Mouse (Mus musculus): ENCODE measurements around the gene Cd81. TPM values are rescaled to one million over a fixed set of nuclear protein-coding genes. Genes with fewer than 3 reads are reported as not detected.
A peak's percentile ranks its signal among the peaks of the same experiment; 100 is the strongest.

Cd81 gene
- total and polyA plus RNA-seq, 3 experiments, result 105 to 133 TPM; not detected in 1

DNA sequence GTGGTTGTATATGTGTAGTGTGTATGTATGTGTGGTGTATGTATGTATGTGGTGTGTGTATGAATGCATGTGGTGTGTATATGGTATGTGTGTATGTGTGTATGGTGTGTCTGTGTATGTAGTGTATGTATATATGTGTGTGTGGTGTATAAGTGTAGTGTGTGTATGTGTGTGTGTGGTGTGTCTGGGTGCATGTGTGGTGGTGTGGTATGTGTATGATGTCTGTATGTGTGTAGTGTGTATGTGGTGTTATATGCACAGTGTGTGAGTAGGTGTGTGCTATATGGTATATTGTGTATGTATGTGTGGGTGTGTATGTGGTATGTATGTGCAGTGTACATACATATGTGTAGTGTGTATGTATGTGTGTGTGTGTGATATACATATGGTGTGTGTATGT, 32.5 kb upstream of the Cd81 start:
- Histone ChIP-seq H3K79me2 (ENCODE audit: control insufficient read depth, insufficient read depth, low read length, poor library complexity) (no peaks in the 10 kb centered on the region), H3K27me3 (ENCODE audit: control insufficient read depth in 1 of 2, insufficient read depth in 2 of 2, low read length in 2 of 2) (no peaks in the 10 kb centered on the region), H3K4me3 (ENCODE audit: control insufficient read depth in 1 of 2, insufficient read depth in 1 of 2, low read depth in 2 of 2, low read length in 2 of 2) (no peak overlapping the region), H3K9me3 (replicated peaks; ENCODE audit: insufficient read depth, low read length) (no peaks in the 10 kb centered on the region), H3K9ac (ENCODE audit: control insufficient read depth, low read depth, low read length, poor library complexity, severe bottlenecking) (no peak overlapping the region), H3K27ac (ENCODE audit: control insufficient read depth, low read depth, low read length) (no peak overlapping the region), H3K36me3 (ENCODE audit: control insufficient read depth in 1 of 2, insufficient read depth in 2 of 2, low read length in 2 of 2) (peaks cover 4 to 58% of the 10 kb centered on the region in 2 experiments; a peak in 3 of 4 replicates), H3K4me1 (ENCODE audit: control insufficient read depth in 1 of 2, insufficient read depth in 2 of 2, low read length in 2 of 2) (peaks cover 32 to 60% of the 10 kb centered on the region in 2 experiments)
- TF ChIP-seq POLR2AphosphoS5 (IDR thresholded peaks at IDR 0.05; ENCODE audit: borderline replicate concordance, low read depth, low read length) (peak; percentile 98; the same call in 1 of the 2 replicates), CTCF (IDR thresholded peaks at IDR 0.05 in 2 of 3, conservative IDR thresholded peaks at IDR 0.05 in 1 of 3; ENCODE audit: control insufficient read depth in 1 of 3, insufficient read depth in 1 of 3, low read depth in 2 of 3, low read length in 3 of 3, poor library complexity in 1 of 3, severe bottlenecking in 1 of 3) (peak in 1 of 3 experiments; percentile 8; a peak in 1 of 6 replicates), ZMIZ1 (IDR thresholded peaks at IDR 0.05; ENCODE audit: low read depth, low read length) (peak; percentile 50; the same call in 1 of the 2 replicates), MAFK (IDR thresholded peaks at IDR 0.05; ENCODE audit: borderline replicate concordance, low read depth, low read length) (no peak), POLR2AphosphoS2 (IDR thresholded peaks at IDR 0.05; ENCODE audit: low read length) (peak; percentile 69), RAD21 (IDR thresholded peaks at IDR 0.05; ENCODE audit: low read depth, low read length) (no peak), POLR2A (IDR thresholded peaks at IDR 0.05; ENCODE audit: control insufficient read depth in 1 of 2, insufficient read depth in 1 of 2, low read depth in 1 of 2, low read length in 2 of 2, poor library complexity in 1 of 2) (peak in 1 of 2 experiments; percentile 26; a peak in 1 of 4 replicates)
- peak; percentile 18 for DNase-seq (ENCODE audit: low read depth, low spot score)

DNA sequence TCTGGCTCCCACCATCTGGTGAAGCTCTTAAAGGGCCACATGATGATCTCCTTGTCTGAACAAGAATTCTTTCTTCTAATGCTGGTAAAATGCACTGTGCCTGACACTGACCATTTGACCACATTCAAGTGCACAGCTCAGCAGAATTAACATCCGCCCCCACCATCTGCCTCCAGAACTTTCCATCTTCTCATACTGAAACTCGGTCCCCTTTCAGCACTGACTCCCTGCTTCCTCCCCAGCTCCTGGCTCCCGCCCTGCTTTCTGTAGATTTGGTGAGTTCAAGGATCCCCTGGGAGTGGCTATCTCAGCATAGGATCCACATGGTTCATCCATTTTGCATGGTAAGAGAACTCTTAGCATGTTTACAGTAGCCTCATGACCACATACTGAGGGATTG, 31.8 kb upstream of the Cd81 start:
- Histone ChIP-seq H3K9me3 (replicated peaks; ENCODE audit: insufficient read depth, low read length) (no peaks in the 10 kb centered on the region), H3K4me3 (ENCODE audit: control insufficient read depth in 1 of 2, insufficient read depth in 1 of 2, low read depth in 2 of 2, low read length in 2 of 2) (no peak overlapping the region), H3K79me2 (ENCODE audit: control insufficient read depth, insufficient read depth, low read length, poor library complexity) (no peaks in the 10 kb centered on the region), H3K36me3 (ENCODE audit: control insufficient read depth in 1 of 2, insufficient read depth in 2 of 2, low read length in 2 of 2) (peaks cover 4 to 51% of the 10 kb centered on the region in 2 experiments; a peak in 3 of 4 replicates), H3K27ac (ENCODE audit: control insufficient read depth, low read depth, low read length) (peak overlapping the region; percentile 41), H3K9ac (ENCODE audit: control insufficient read depth, low read depth, low read length, poor library complexity, severe bottlenecking) (no peak overlapping the region; the same call in 1 of the 2 replicates), H3K4me1 (ENCODE audit: control insufficient read depth in 1 of 2, insufficient read depth in 2 of 2, low read length in 2 of 2) (peaks cover 27 to 52% of the 10 kb centered on the region in 2 experiments), H3K27me3 (ENCODE audit: control insufficient read depth in 1 of 2, insufficient read depth in 2 of 2, low read length in 2 of 2) (no peaks in the 10 kb centered on the region)
- TF ChIP-seq EP300 (IDR thresholded peaks at IDR 0.05; ENCODE audit: low read depth in 1 of 2, low read length in 2 of 2) (no peak), POLR2AphosphoS2 (IDR thresholded peaks at IDR 0.05; ENCODE audit: low read length) (no peak), MAX (IDR thresholded peaks at IDR 0.05; ENCODE audit: low read length) (no peak), USF1 (IDR thresholded peaks at IDR 0.05; ENCODE audit: low read depth, low read length) (no peak), UBTF (IDR thresholded peaks at IDR 0.05; ENCODE audit: borderline replicate concordance, insufficient read depth, low read depth, low read length) (no peak)
- DNase-seq (ENCODE audit: low read depth, low spot score), result peak; percentile 19

DNA sequence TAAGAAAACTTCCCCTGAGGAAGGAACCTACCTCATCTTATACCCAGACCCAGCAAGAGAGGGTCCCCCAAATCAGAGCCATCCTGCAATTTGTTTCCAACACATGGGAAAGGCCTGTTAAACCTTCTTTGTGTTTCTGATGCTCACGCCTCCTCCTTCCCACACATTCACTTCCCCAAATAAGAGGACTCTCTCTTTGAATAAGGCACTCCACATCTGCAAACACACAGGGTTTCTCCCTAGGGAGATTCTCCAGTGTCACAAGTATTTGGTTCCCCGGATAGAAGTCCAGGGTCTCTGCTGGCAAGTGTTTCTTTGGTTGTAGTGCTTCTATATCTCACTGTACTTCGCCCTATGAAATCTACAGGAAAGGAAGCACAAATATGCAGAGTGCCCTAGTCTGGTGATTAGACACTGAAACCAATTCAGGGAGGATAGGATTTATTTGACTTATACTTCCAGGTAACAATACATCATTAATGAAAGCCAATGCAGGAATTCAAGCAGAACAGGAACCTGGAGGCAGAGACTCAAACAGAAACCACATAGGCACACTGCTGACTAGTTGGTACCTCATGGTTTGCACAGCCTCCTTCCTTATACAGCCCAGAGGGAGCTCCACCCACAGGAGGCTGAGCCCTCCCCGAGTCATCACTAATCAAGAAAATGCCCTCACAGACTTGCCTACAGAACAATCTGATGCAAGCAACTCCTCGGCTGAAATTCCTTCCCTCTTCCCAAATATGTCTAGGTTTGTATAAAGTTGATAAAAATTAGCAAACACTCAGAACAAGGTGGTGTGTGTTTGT, 31.0 kb upstream of the Cd81 start:
- Histone ChIP-seq H3K27me3 (ENCODE audit: control insufficient read depth in 1 of 2, insufficient read depth in 2 of 2, low read length in 2 of 2) (no peaks in the 10 kb centered on the region), H3K79me2 (ENCODE audit: control insufficient read depth, insufficient read depth, low read length, poor library complexity) (no peaks in the 10 kb centered on the region), H3K9ac (ENCODE audit: control insufficient read depth, low read depth, low read length, poor library complexity, severe bottlenecking) (peak overlapping the region; percentile 4; the same call in 1 of the 2 replicates), H3K4me1 (ENCODE audit: control insufficient read depth in 1 of 2, insufficient read depth in 2 of 2, low read length in 2 of 2) (peaks cover 22 to 47% of the 10 kb centered on the region in 2 experiments), H3K36me3 (ENCODE audit: control insufficient read depth in 1 of 2, insufficient read depth in 2 of 2, low read length in 2 of 2) (peaks cover 4 to 47% of the 10 kb centered on the region in 2 experiments; a peak in 3 of 4 replicates), H3K4me3 (ENCODE audit: control insufficient read depth in 1 of 2, insufficient read depth in 1 of 2, low read depth in 2 of 2, low read length in 2 of 2) (no peak overlapping the region), H3K9me3 (replicated peaks; ENCODE audit: insufficient read depth, low read length) (no peaks in the 10 kb centered on the region), H3K27ac (ENCODE audit: control insufficient read depth, low read depth, low read length) (peak overlapping the region; percentile 94)
- TF ChIP-seq USF2 (IDR thresholded peaks at IDR 0.05; ENCODE audit: borderline replicate concordance in 1 of 2, insufficient read depth in 1 of 2, low read depth in 1 of 2, low read length in 2 of 2), result no peak
- peak; percentile 40; the same call in 1 of the 2 replicates for TF ChIP-seq ETS1 (IDR thresholded peaks at IDR 0.05; ENCODE audit: low read depth, low read length)
- peak; percentile 38; the same call in 1 of the 2 replicates for TF ChIP-seq TBP (IDR thresholded peaks at IDR 0.05; ENCODE audit: low read depth, low read length)
- 0 out of 2 replicates have a peak, but pooled peaks have one; percentile 25 for TF ChIP-seq SIN3A (IDR thresholded peaks at IDR 0.05; ENCODE audit: low read length)
- no peak for TF ChIP-seq CHD1 (IDR thresholded peaks at IDR 0.05; ENCODE audit: low read depth, low read length)
- peak; percentile 8 to 24; a peak in 1 of 4 replicates for TF ChIP-seq EP300 (IDR thresholded peaks at IDR 0.05; ENCODE audit: low read depth in 1 of 2, low read length in 2 of 2)
- TF ChIP-seq MXI1 (IDR thresholded peaks at IDR 0.05; ENCODE audit: low read depth, low read length), result peak; percentile 59; the same call in 1 of the 2 replicates
- TF ChIP-seq RCOR1 (IDR thresholded peaks at IDR 0.05; ENCODE audit: low read depth, low read length), result 0 out of 2 replicates have a peak, but pooled peaks have one; percentile 3
- TF ChIP-seq POLR2AphosphoS2 (IDR thresholded peaks at IDR 0.05; ENCODE audit: low read length), result peak; percentile 64; the same call in 1 of the 2 replicates
- TF ChIP-seq MYC (IDR thresholded peaks at IDR 0.05; ENCODE audit: low read depth, low read length), result peak; percentile 40; the same call in 1 of the 2 replicates
- no peak for TF ChIP-seq GABPA (IDR thresholded peaks at IDR 0.05; ENCODE audit: low read depth, low read length)
- no peak for TF ChIP-seq MAZ (IDR thresholded peaks at IDR 0.05; ENCODE audit: low read depth, low read length)
- peak in 1 of 2 experiments; percentile 49; a peak in 2 of 4 replicates for TF ChIP-seq POLR2A (IDR thresholded peaks at IDR 0.05; ENCODE audit: control insufficient read depth in 1 of 2, insufficient read depth in 1 of 2, low read depth in 1 of 2, low read length in 2 of 2, poor library complexity in 1 of 2)
- TF ChIP-seq MAX (IDR thresholded peaks at IDR 0.05; ENCODE audit: low read length), result peak; percentile 54; the same call in 1 of the 2 replicates
- DNase-seq (ENCODE audit: low read depth, low spot score), result peak; percentile 86

All from MEL (cell line).